Mouse (Mus musculus) liver, postnatal 0 days (tissue): Measurements from ENCODE around the gene Plxna2.

ENCODE experiments used
- CTCF ChIP-seq: sonication (generic); IDR thresholded peaks from 2 replicates; pipeline ENCODE4 v1.5.1; 2016; ENCODE audit warnings: antibody characterized with exemption, low read depth
- EP300 ChIP-seq: IDR thresholded peaks from 2 replicates; pipeline ENCODE4 v1.6.1; 2016; ENCODE audit warnings: antibody characterized with exemption, low read depth, mild to moderate bottlenecking

GRCm38 (mm10) chr1:194687746-194688145 is 69.7 kb downstream of the Plxna2 start:
- TF ChIP-seq CTCF (no peak), EP300 (no peak)
